Mouse (Mus musculus): ENCODE data around the gene Ncor1.
"Not testable (repeated sequence)": the region's sequence is repeated elsewhere in the genome, so short reads cannot be mapped to it uniquely, and the experiment has no call there.

Ncor1 gene

DNA sequence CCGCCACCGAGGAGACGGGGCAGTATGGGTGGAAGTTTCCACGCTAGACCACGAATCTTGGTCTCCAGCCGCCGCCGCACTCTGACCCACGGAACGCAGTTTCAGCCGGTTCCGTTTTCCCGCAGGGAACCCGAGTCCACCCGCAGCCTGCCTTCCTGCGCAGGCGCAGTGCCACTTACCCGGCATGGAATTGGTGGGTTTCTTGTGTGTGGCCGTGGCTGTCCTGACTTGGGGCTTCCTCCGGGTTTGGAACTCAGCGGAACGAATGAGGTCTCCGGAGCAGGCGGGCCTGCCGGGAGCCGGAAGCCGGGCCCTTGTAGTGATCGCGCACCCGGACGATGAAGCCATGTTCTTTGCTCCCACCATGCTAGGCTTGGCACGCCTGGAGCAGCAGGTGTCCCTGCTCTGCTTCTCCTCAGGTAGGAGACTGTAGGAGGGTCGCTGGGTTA is at the start of gene Ncor1, which contains the start of gene Pigl:
Gene Ncor1 (minus strand): TSS at position 266 of the 449 bp plus-strand sequence.
Gene Pigl (plus strand): TSS at position 185 of the 449 bp plus-strand sequence.
- in situ Hi-C loops (cut with MboI, MseI), result no loop called here

DNA sequence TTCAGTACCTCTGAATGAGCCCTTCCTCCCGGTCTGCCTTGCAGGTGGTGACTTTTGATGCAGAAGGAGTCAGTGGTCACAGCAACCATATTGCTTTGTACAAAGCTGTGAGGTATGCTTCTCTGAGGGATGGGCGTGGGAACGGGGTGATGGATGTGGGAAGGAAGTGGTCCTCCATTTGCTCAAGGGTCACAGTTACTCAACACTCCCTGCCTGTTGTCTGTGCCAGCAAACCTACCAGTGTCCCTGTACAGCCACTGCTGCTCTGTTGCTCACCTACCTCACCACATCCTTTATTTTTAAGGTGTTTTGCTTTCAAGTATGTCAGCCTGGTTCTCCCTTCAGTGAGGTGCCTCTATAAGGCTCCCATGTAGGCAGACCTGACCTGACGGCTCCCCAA is 49.3 kb upstream of the Ncor1 start:
- in situ Hi-C loops (cut with MboI, MseI), result no loop called here

DNA sequence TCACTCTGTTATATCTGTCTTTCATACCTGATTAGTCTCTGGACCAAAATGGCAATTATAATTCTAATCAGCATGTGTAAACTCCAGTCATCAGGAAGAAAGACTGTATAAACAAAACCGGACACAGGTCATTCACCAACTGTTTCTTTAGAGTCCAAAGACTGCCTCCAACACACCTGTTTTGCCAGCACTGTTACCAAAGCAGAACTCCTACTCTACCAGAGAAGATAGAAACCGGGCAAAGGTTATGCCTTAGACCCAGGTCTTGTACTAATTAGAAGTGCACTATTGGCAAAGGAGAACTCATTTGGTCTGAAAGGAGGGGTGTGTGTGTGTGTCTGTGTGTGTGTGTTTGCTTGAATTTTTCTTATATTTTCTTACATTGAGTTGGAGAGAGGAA is 42.2 kb upstream of the Ncor1 start:
- in situ Hi-C loops (cut with MboI, MseI), result no loop called here

DNA sequence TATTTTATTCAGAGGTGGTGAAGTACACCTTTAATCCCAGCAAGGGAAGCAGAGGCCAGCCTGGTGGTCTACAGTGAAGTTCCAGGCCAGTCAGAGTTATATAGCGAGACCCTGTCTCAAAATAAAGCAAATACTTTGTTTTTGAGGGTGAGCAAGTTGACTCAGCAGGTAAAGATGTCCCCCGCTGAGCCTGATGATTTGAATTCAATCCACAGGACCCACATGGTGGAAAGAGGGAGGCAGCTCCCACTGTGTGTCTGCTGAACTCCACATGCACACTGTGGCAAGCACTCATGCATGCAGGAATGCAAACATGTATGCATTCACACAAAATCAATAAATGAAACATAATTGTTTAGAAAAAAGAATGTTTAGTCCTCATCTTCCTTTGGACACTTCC is 40.5 kb upstream of the Ncor1 start:
- in situ Hi-C loops (cut with MboI, MseI), result no loop called here

DNA sequence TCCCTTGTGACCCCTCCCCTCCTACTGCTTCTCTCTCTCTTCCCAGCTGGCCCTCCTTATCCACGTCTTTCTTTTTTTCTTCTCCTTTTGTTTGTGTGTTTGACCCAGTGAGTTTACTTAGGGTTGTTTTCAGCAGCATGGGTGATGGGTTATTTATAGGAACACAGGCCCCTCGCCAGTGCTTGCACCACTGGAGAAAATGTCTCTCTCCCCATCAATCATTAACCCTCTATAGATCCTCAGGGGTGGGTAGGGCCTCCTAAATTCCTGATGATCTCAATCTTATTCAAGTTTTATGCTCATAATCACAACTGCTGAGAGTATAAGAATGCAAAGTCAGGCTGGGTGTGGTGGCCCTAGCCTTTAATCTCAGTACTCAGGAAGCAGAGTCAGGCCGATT is 38.8 kb upstream of the Ncor1 start:
- in situ Hi-C loops (cut with MboI, MseI), result no loop called here

DNA sequence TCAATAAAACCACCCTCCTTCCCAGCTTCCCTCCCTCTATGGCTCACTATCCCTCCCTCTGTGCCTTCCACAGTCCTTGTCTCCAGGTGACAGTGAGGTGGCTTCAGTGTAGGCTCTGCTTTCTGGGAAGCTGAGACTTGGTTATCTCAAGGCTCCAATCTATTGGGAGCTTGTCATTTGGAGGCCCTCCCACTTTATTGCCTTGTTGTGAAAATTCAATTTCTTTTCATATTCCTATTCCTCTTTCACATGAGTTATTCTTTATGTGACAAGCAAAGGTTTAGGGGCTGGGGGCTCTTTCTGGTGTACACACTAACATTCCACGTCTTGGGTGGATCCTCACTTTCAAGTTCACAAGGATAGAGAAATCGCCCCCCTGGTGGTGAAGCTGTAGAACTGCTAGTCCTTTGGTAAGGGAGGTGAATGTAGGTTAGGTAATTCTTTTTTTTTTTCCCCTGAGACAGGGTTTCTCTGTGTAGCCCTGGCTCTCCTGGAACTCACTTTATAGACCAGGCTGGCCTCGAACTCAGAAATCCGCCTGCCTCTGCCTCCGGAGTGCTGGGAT is 37.9 kb upstream of the Ncor1 start:
- in situ Hi-C loops (cut with MboI, MseI), result no loop called here

DNA sequence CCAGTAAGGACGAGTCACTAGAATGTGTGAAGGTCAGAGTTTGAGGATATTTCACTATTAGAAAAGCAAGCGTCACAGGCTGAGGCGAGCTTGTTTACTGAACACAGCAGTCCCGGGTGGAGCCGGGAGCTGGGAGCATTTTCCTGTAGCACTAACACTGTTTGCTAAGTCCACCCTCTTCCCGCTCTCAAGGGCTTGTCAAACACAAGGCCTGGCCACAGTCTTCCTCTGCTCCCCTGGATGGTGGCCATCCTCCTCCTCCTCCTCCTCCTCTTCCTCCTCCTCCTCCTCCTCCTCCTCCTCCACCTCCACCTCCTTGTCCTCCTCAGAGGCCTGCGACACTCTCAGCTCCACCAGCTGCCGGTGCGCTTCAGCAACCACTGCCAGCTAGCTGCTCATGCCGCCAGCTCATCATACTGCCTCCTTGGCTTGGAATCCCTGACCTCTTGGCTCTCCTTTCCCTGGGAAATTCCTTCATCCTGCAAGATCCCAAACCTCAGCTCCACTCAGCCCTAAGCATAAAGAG is 37.0 kb upstream of the Ncor1 start:
- in situ Hi-C loops (cut with MboI, MseI), result no loop called here

DNA sequence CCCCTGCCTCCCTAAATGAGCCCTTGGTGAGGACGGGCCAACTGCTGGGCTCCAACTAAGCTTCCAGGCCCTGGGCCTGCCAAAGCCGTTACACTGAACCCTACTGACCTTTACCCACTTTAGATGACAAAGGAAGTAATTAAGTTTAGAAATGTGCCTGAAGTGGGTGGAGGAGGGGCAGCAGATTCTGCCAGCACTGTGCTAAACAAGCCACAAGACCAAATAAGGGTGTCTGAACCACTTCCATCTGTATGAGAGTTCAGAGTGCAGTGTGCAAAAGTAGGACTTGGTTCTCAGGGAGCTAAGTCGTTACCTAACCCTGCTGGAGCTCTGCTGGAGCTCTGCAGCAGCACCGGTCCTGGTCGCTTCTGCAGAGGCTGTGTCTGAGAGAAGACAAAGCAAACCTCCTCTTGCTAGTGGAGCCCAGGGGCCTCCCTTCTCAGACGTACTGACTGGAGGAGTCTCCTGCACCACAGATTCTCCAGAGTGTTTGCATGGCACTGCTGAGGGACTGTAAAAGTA is 36.5 kb upstream of the Ncor1 start:
- in situ Hi-C loops (cut with MboI, MseI), result no loop called here

DNA sequence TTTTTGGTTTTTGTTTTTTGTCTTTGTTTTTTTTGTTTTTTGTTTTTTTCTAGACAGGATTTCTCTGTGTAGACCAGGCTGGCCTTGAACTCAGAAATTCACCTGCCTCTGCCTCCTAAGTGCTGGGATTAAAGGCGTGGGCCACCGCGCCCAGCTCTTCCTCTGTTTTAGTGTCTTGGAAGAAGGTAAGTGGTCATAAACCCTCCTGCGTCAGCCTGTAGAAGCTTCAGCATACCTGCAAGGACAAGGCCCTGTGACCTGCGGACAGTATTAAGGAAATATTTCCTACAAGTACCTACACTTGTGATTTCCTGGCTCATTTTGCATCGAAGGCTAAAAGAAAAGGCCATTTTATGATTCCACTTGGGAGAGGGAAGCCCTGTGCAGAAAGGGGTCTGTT is 35.4 kb upstream of the Ncor1 start:
- in situ Hi-C loops (cut with MboI, MseI), result no loop called here

DNA sequence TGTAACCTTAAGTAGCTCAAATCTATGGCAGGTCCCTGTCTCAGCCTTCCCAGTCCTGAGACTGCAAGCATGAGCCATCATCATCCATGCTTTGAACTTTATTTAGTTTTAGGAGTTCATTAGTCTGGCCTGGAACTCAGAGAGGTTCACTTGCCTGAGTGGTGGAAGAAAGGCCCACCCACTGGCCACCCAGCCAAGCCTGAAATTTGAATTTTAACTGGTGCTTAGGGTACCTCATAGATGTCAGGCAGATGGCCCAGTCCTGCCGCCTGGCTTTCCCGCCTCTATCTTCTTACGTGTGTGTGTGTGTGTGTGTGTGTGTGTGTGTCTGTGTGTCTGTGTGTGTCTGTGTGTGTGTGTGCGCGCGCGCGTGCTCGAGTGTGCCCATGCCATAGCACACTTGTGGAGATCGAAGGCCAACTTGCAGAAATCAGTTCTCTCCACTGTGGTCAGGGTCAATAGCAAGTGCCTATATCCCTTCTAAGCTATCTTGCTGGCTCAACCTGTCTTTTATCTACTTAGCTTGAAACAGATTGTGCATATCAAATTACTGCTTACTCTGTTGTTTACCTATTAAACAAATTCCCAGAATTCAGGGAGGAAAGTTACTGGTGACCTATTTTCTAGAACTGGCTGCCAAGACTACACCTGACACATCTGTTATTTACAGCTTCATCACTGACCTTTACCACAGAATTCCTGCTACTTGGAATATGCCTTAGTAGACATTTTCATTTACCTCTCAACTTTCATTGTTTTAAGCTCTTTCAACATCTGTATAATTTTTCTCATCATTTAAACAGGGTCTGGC is 29.4 kb upstream of the Ncor1 start:
- in situ Hi-C loops (cut with MboI, MseI), result no loop called here

DNA sequence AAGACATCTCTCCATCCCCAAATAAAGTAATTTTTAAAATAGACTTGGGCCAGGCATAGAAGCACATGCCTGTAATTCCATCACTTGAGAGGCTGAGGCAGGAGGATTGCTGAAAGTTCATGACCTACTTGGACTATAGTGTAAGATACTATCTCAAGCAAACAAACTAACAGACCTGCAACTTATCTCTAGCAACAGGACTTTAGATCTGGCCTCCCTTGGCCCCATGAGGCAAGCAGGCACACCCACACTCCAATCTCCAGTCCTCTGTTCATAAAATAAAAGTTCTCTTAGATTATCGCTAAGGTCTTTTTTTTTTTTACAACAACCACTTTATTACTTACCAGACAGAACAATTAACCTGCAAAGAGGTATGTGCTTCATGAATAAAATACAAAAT is 28.6 kb upstream of the Ncor1 start:
- in situ Hi-C loops (cut with MboI, MseI), result no loop called here

DNA sequence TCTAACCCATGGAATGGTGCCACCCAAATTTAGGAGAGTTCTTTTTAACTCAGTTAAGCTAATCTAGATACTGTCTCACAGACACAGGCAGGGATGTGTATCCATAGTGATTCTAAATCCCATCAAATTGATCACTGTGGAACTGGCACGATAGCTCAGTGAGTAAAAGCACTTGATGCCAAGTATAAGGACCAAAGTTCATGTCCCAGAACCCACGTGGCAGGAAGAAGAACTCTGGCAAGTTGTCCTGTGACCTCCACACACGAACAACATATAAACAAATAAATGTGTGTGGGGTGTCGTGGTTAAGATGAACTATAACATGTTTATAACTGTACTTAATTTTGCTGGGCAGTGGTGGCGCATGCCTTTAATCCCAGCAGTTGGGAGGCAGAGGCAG is 21.2 kb upstream of the Ncor1 start:
- in situ Hi-C loops (cut with MboI, MseI), result loop anchor here (10.0 kb wide), 1 partner anchor 45 kb away; no protein-coding TSS in a partner anchor

DNA sequence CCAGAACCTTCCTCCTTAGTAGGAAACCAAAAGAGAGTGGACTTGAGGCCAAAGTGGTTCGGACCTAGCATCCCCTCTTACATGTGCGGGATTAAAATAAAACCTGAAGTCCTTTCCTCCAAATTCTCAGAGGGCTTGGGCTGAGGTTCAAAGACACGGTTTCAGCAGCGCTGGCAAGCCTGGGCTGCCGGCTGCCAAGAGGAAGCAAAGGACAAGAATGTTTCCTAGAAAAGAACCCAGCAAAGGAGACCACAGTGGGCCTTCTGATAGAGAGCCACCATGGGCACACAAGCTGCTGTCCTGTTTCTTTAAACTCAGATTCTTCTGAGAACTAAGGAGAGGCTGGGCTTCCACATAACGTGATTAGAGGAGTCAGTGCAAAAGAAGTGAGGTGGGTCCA is 20.6 kb upstream of the Ncor1 start:
- in situ Hi-C loops (cut with MboI, MseI), result loop anchor here (10.0 kb wide), 1 partner anchor 46 kb away; no protein-coding TSS in a partner anchor

DNA sequence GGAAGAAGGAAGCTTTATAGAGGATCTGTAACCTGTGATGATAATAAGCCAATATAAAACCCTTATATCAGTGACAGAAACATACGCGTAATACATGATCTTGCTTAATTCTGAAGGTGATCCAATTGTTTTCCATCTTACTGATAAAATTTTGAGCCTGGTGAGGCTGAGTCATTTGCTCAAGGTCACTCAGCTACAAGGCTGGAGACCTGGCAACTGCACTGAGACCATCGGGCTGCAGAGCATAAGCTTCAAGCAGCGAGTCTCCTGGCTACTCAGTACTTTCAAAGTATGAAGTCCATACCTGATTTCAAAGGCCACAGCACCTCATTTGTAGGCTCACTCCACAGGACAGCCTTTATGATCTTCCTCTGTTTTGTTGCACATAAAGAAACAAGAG is 17.8 kb upstream of the Ncor1 start:
- in situ Hi-C loops (cut with MboI, MseI), result loop anchor here (10.0 kb wide), 1 partner anchor 49 kb away; no protein-coding TSS in a partner anchor

DNA sequence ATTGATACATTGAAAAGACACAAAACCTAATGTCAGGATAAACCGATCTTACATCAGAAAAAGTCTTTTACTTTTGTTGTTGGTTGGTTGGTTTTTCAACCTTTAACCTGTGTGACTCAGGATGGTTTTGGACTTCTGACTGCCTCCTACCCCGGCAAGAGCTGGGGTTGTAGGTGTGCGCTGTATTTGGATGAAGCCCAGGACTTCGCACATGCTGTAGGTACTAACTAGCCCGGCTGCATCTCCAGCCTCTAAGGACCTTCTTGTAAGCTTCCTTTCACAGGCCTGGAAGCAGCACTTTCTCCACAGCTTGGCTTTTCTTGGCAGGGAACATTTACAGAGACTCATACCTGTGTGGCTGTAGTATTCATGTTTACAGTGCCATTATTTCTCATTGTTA is 15.2 kb upstream of the Ncor1 start:
- in situ Hi-C loops (cut with MboI, MseI), result loop anchor here (10.0 kb wide), 1 partner anchor 51 kb away; no protein-coding TSS in a partner anchor

DNA sequence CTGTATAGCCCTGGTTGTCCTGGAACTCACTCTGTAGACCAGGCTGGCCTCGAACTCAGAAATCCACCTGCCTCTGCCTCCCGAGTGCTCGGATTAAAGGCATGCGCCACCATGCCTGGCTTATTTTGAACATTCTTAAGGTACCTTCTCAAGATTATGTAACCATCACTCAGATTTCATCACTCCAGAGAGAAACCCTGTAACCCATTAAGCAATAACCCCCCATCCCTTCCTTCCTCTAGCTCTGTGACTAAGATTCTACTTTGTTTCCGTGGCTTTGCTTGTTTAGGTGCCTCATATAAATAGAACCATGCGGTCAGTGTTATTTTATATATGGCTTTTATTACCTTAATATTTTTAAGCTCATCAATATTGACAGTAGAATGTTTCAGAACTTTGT is 12.1 kb upstream of the Ncor1 start:
- in situ Hi-C loops (cut with MboI, MseI), result loop anchor here (10.0 kb wide), 1 partner anchor 54 kb away; no protein-coding TSS in a partner anchor

DNA sequence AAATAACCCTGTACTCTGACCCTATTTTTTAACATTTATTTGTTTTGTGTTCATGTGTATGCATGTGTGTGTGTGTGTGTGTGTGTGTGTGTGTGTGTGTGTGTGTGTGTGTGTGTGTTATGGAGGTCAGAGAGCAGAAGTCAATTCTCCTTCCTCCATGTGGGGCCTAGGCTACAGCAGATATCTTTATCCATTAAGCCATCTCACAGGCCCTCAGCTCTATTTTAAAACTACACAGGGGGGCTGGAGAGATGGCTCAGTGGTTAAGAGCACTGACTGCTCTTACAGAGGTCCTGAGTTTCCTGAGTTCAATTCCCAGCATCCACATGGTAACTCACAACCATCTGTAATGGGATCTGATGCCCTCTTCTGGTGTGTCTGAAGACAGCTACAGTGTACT is 8.9 kb upstream of the Ncor1 start:
- in situ Hi-C loops (cut with MboI, MseI), result not testable (repeated sequence)

DNA sequence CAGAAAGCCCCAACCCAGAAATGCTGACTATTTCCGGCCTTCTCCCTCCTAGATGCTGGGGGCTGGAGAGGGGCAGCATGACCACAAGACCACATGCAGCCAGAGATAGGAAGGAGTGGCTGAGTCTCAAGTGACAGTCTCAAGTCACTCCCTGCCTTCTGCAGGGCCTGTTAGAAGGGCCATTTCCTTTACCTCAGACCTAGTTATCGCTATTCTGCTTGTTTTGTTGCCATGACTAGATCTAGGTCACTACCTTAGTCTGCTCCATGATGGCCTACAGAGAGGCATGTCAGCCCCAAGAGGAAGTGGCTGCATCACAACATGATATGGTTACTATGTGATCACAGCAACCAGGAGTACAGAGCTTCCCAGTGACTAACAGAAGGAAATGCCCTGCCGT is 8.2 kb upstream of the Ncor1 start:
- in situ Hi-C loops (cut with MboI, MseI), result no loop called here

DNA sequence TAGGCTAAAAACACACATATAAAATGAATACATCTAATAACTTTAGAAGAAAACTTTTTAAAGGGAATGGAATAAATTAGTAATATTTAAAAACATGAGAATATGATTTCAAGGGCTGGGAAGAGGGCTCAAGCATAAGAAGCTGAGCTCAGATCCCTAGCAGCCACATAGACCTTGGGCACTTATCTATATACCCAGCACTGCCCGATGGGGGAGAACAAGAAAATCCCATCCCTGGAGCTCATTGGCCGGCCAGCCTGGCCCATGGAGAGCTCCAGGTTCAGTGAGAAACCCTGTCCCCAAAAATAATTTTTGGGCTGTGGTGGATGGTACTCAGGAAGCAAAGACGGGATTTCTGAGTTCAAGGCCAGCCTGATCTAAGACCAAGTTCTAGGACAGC is 7.5 kb upstream of the Ncor1 start:
- in situ Hi-C loops (cut with MboI, MseI), result no loop called here

DNA sequence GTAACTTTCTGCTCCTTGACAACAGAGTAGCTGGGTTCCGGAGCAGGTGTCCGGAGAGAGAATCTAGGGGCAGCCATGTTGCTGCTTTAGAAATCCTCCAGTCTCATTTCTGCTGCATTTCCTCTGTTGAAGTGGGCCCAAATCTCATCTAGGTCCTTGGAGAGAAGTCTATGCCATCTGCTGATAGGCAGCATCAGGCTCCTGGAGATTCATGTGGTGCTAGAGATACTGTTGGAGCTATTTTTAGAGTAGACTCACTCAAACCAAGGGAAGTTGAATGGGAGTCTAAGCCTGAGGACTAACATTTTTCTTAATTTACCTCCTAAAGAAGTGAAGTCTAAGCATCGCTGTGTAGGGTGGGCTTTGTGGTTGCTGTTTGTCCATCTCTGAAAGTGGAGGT is 6.4 kb upstream of the Ncor1 start:
- in situ Hi-C loops (cut with MboI, MseI), result loop anchor here (5.0 kb wide), 1 partner anchor 78 kb away; no protein-coding TSS in a partner anchor

DNA sequence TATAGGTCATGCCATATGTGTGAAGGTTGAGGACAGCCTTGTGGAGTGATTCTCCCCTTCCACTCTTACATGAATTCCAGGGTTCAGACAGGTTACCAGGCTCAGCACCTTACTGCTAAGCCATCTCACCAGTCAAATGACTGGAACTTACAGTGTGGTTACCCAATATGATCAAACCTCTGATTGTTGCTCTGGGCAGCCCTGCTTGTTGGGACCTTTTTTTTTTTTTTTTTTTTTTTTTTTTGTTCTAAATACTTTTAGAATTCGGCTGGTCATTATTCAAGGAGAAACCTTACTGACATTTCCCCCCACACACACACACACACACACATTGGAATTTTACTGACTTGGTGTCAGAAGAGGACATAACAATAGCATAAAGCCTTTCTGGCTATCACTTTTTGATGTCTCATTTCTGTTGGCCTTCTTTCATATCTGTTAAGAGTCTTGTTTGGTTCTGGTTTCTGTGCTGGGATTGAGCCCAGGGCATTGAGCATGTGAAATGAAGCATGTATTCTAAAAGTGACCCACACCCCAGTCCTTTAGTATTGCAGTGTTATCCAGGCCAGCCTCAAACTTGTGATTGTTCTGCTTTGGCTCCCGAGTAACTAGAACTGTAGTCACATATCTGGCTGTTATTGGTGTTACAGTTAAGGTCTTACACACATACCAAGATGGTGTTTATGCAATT is 5.0 kb upstream of the Ncor1 start:
- in situ Hi-C loops (cut with MboI, MseI), result loop anchor here (5.0 kb wide), 1 partner anchor 79 kb away; no protein-coding TSS in a partner anchor

DNA sequence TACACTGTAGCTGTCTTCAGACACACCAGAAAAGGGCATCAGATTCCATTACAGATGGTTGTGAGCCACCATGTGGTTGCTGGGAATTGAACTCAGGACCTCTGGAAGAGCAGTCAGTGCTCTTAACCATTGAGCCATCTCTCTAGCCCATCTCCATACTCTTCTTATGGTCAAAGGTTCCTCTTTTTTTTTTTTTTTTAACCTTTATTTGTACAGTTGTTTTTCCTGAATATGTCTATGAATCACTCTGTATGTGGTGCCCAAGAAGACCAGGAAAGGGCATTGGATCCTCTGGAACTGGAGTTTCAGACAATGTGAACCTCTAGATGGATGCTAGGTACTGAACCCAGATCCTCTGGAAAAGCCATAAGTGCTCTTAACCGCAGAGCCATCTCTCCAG is 4.2 kb upstream of the Ncor1 start:
- in situ Hi-C loops (cut with MboI, MseI), result loop anchor here (5.0 kb wide), 1 partner anchor 80 kb away; no protein-coding TSS in a partner anchor

Data from T-helper 2 cell (primary cell).